In the genomic region with DNA sequence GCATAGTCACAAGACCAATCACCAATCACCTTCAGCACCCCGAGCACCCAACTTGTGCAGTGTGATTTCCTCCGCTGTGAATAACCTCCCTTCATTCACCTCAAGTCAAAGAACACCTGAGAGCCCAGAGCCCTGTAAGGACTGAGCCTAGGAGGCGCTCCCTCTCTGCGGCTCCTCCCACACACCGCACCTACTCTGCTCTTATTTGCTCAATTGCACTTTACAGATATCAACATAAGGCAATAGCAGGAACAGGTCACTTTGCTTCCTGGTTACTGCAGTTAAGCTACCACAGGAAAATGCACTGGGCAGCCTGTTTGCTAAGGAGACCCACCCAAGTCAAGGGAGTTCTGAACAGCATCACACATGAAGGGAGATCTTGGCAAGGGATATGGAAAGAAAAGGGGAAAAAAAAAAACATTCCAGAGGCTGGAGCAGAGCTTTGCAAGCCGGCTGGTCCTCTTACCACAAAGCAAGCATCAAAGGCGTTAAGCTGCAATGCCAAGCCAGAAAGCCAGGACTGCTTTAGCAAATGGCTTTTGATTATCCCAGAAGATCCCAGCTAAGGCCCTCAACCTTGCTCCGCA, we compare ENCODE assay signal across 17 mouse cellular contexts.
DNase-seq lines count a peak whose midpoint lies in the region; ATAC-seq and TF ChIP-seq lines count a peak whose summit lies in the region.
"Had no signal": no experiment of that assay in that cellular context is flagged by ENCODE, and none has a peak within 500 bp of the region (broad histone marks: within the 10 kb centered on the region; RNA-seq: fewer than 3 reads in every experiment).

No protein-coding gene starts in this region.

- WGBS in heart, postnatal 0 days = 76% methylated on average over 8 of the region's 8 CpGs
- whole genome bisulfite sequencing in heart, embryonic 10.5 days = 87% methylated on average over 8 of the region's 8 CpGs
- 75% methylated on average over 8 of the region's 8 CpGs for WGBS in embryonic facial prominence, embryonic 15.5 days
- WGBS in limb, embryonic 14.5 days = 83% methylated on average over 8 of the region's 8 CpGs

- no peak; the same call in 1 of the 2 replicates for ATAC-seq in heart, postnatal 0 days (ENCODE audit: insufficient read depth, low read depth)
- peak; percentile 47; the same call in 1 of the 2 replicates for ATAC-seq in embryonic facial prominence, embryonic 15.5 days (ENCODE audit: insufficient number of reproducible peaks, low FRiP score, low TSS enrichment, low read depth)
- peak; percentile 56; the same call in 1 of the 2 replicates for ATAC-seq in limb, embryonic 14.5 days (ENCODE audit: low FRiP score, low read depth)
- ATAC-seq: forebrain, postnatal 0 days had no signal

- H3K4me1 ChIP-seq in heart, postnatal 0 days (ENCODE audit: control insufficient read depth, insufficient read depth) = 0 out of 2 replicates have a peak, but pooled peaks cover 3% of the 10 kb centered on the region
- no peaks in the 10 kb centered on the region for H3K4me1 ChIP-seq in heart, embryonic 10.5 days
- H3K4me1 ChIP-seq in embryonic facial prominence, embryonic 15.5 days = peaks cover 7% of the 10 kb centered on the region; the same call in 1 of the 2 replicates
- H3K4me1 ChIP-seq in limb, embryonic 14.5 days (ENCODE audit: control insufficient read depth, insufficient read depth, low read length) = peaks cover 10% of the 10 kb centered on the region
- H3K4me1 ChIP-seq: hindbrain, embryonic 10.5 days had no signal

- TF ChIP-seq EP300 in heart, postnatal 0 days (IDR thresholded peaks at IDR 0.05; ENCODE audit: low read depth) = no peak

- no peak overlapping the region for H3K9ac ChIP-seq in heart, postnatal 0 days (replicated peaks; ENCODE audit: low read depth, low read length)
- H3K9ac ChIP-seq in embryonic facial prominence, embryonic 15.5 days = no peak overlapping the region
- H3K9ac ChIP-seq in limb, embryonic 14.5 days (ENCODE audit: low read depth, low read length, severe bottlenecking) = no peak overlapping the region
- H3K9ac ChIP-seq: embryonic facial prominence, embryonic 12.5 days; forebrain, postnatal 0 days; neural tube, embryonic 15.5 days had no signal

- no peaks in the 10 kb centered on the region for H3K9me3 ChIP-seq in heart, postnatal 0 days (replicated peaks; ENCODE audit: control insufficient read depth, low read length)
- H3K9me3 ChIP-seq in heart, embryonic 10.5 days = no peaks in the 10 kb centered on the region
- no peaks in the 10 kb centered on the region for H3K9me3 ChIP-seq in embryonic facial prominence, embryonic 15.5 days (replicated peaks)
- H3K9me3 ChIP-seq in limb, embryonic 14.5 days (ENCODE audit: control insufficient read depth, low read length) = no peaks in the 10 kb centered on the region
- H3K9me3 ChIP-seq: embryonic facial prominence, embryonic 12.5 days; hindbrain, embryonic 10.5 days; neural tube, embryonic 15.5 days had no signal

- no peak overlapping the region for H3K27ac ChIP-seq in heart, postnatal 0 days (ENCODE audit: low read depth)
- no peak overlapping the region for H3K27ac ChIP-seq in heart, embryonic 10.5 days
- no peak overlapping the region for H3K27ac ChIP-seq in embryonic facial prominence, embryonic 15.5 days (replicated peaks)
- no peak overlapping the region for H3K27ac ChIP-seq in limb, embryonic 14.5 days (replicated peaks; ENCODE audit: low read depth, low read length)
- H3K27ac ChIP-seq: embryonic facial prominence, embryonic 12.5 days; hindbrain, embryonic 10.5 days; neural tube, embryonic 15.5 days had no signal

- peaks cover 15% of the 10 kb centered on the region for H3K36me3 ChIP-seq in heart, postnatal 0 days (replicated peaks; ENCODE audit: control insufficient read depth, insufficient read depth, low read length)
- peaks cover 26% of the 10 kb centered on the region for H3K36me3 ChIP-seq in heart, embryonic 10.5 days
- H3K36me3 ChIP-seq in embryonic facial prominence, embryonic 15.5 days = peaks cover 10% of the 10 kb centered on the region; the same call in 1 of the 2 replicates
- H3K36me3 ChIP-seq in limb, embryonic 14.5 days (ENCODE audit: control insufficient read depth, insufficient read depth, low read length) = peaks cover 41% of the 10 kb centered on the region

- no peak for TF ChIP-seq CTCF in heart, postnatal 0 days (IDR thresholded peaks at IDR 0.05; ENCODE audit: low read depth)

- DNase-seq in heart, postnatal 0 days (ENCODE audit: low spot score) = peak; percentile 14
- no peak for DNase-seq in heart, embryonic 10.5 days (ENCODE audit: low spot score)
- DNase-seq in limb, embryonic 14.5 days (ENCODE audit: low spot score) = peak; percentile 62
- DNase-seq in lung, postnatal 36 days = peak; percentile 75
- DNase-seq in T-cell, adult 2 months (ENCODE audit: low spot score) = no peak
- no peak for DNase-seq in left cerebral cortex, postnatal 4 days
- DNase-seq in cerebellum, postnatal 4 days (ENCODE audit: low spot score in 2 of 2) = no peak
- DNase-seq: cerebellum, adult 9-11 months; forebrain, postnatal 0 days; gastrocnemius, postnatal 25 days; kidney, adult 2 months; right cerebral cortex, adult 18-20 months; thymus, postnatal 25 days had no signal

- no peak overlapping the region for H3K4me2 ChIP-seq in heart, postnatal 0 days (ENCODE audit: low read depth, low read length)
- no peak overlapping the region for H3K4me2 ChIP-seq in embryonic facial prominence, embryonic 15.5 days (replicated peaks)
- H3K4me2 ChIP-seq in limb, embryonic 14.5 days (replicated peaks; ENCODE audit: low read depth, low read length, severe bottlenecking) = no peak overlapping the region
- H3K4me2 ChIP-seq: embryonic facial prominence, embryonic 12.5 days; neural tube, embryonic 15.5 days had no signal

- TF ChIP-seq POLR2A in limb, embryonic 14.5 days (IDR thresholded peaks at IDR 0.05; ENCODE audit: borderline replicate concordance, extremely low read depth, insufficient read depth, insufficient read length) = no peak

- intact Hi-C loops in left cerebral cortex, postnatal 4 days (cut with DNase I) = no loop called here

- no peak overlapping the region for H3K4me3 ChIP-seq in heart, postnatal 0 days (ENCODE audit: low read depth, low read length)
- no peak overlapping the region for H3K4me3 ChIP-seq in heart, embryonic 10.5 days
- no peak overlapping the region for H3K4me3 ChIP-seq in embryonic facial prominence, embryonic 15.5 days (replicated peaks)
- H3K4me3 ChIP-seq in limb, embryonic 14.5 days (replicated peaks; ENCODE audit: low read length) = no peak overlapping the region
- H3K4me3 ChIP-seq: embryonic facial prominence, embryonic 12.5 days; hindbrain, embryonic 10.5 days; neural tube, embryonic 15.5 days had no signal

- H3K27me3 ChIP-seq in heart, postnatal 0 days (ENCODE audit: control insufficient read depth, insufficient read depth, low read length) = no peaks in the 10 kb centered on the region
- no peaks in the 10 kb centered on the region for H3K27me3 ChIP-seq in heart, embryonic 10.5 days (ENCODE audit: insufficient read depth, poor library complexity, severe bottlenecking)
- no peaks in the 10 kb centered on the region for H3K27me3 ChIP-seq in embryonic facial prominence, embryonic 15.5 days
- H3K27me3 ChIP-seq in limb, embryonic 14.5 days (ENCODE audit: control insufficient read depth, insufficient read depth, low read length) = no peaks in the 10 kb centered on the region
- H3K27me3 ChIP-seq: embryonic facial prominence, embryonic 12.5 days; neural tube, embryonic 15.5 days had no signal

Comparison
In these comparisons a context has a peak if more than half of its experiments do, and no peak if none do; other contexts are left out.
1. DNase-seq: peak in heart, postnatal 0 days (single experiment), limb, embryonic 14.5 days (single experiment) and lung, postnatal 36 days (single experiment); none in heart, embryonic 10.5 days (single experiment), T-cell, adult 2 months (single experiment), left cerebral cortex, postnatal 4 days (single experiment) and cerebellum, postnatal 4 days (0 of 2).